Mouse (Mus musculus): ENCODE results near the gene Ncor2.

Gene Ncor2

GRCm38 (mm10) chr5:125098692-125099091, 80.3 kb downstream of the Ncor2 start:
- in situ Hi-C loops (cut with MseI, MboI), result no loop called here

GRCm38 (mm10) chr5:125096368-125096767, 82.7 kb downstream of the Ncor2 start:
- in situ Hi-C loops (cut with MseI, MboI), result no loop called here

- in situ Hi-C loops (cut with MseI, MboI), result no loop called here
Measured at GRCm38 (mm10) chr5:125095525-125096175, 83.4 kb downstream of the Ncor2 start.

- in situ Hi-C loops (cut with MseI, MboI), result no loop called here
Measured at GRCm38 (mm10) chr5:125093795-125094194, 85.2 kb downstream of the Ncor2 start.

- in situ Hi-C loops (cut with MseI, MboI), result no loop called here
Measured at GRCm38 (mm10) chr5:125088076-125088475, 90.9 kb downstream of the Ncor2 start.

GRCm38 (mm10) chr5:125085097-125085617, 93.9 kb downstream of the Ncor2 start:
- in situ Hi-C loops (cut with MseI, MboI), result no loop called here

GRCm38 (mm10) chr5:125083674-125084073, 95.3 kb downstream of the Ncor2 start:
- in situ Hi-C loops (cut with MseI, MboI), result no loop called here

- in situ Hi-C loops (cut with MseI, MboI), result no loop called here
Measured at GRCm38 (mm10) chr5:125081318-125082101, 97.5 kb downstream of the Ncor2 start.

GRCm38 (mm10) chr5:125080787-125081317, 98.2 kb downstream of the Ncor2 start:
- in situ Hi-C loops (cut with MseI, MboI), result no loop called here

- in situ Hi-C loops (cut with MseI, MboI), result no loop called here
Measured at GRCm38 (mm10) chr5:125080352-125080751, 98.7 kb downstream of the Ncor2 start.

- in situ Hi-C loops (cut with MseI, MboI), result no loop called here
Measured at GRCm38 (mm10) chr5:125078220-125078619, 100.8 kb downstream of the Ncor2 start.

GRCm38 (mm10) chr5:125076183-125076582, 102.8 kb downstream of the Ncor2 start:
- in situ Hi-C loops (cut with MseI, MboI), result no loop called here

- in situ Hi-C loops (cut with MseI, MboI), result no loop called here
Measured at GRCm38 (mm10) chr5:125074571-125075171, 104.3 kb downstream of the Ncor2 start.

GRCm38 (mm10) chr5:125073896-125074295, 105.1 kb downstream of the Ncor2 start:
- in situ Hi-C loops (cut with MseI, MboI), result no loop called here

- in situ Hi-C loops (cut with MseI, MboI), result no loop called here
Measured at GRCm38 (mm10) chr5:125073335-125073734, 105.7 kb downstream of the Ncor2 start.

- in situ Hi-C loops (cut with MseI, MboI), result no loop called here
Measured at GRCm38 (mm10) chr5:125072425-125072824, 106.6 kb downstream of the Ncor2 start.

- in situ Hi-C loops (cut with MseI, MboI), result no loop called here
Measured at GRCm38 (mm10) chr5:125071919-125072318, 107.1 kb downstream of the Ncor2 start.

- in situ Hi-C loops (cut with MseI, MboI), result no loop called here
Measured at GRCm38 (mm10) chr5:125070399-125070798, 108.6 kb downstream of the Ncor2 start.

GRCm38 (mm10) chr5:125069916-125070315, 109.1 kb downstream of the Ncor2 start:
- in situ Hi-C loops (cut with MseI, MboI), result no loop called here

GRCm38 (mm10) chr5:125069426-125069825, 109.6 kb downstream of the Ncor2 start:
- in situ Hi-C loops (cut with MseI, MboI), result no loop called here

- in situ Hi-C loops (cut with MseI, MboI), result no loop called here
Measured at GRCm38 (mm10) chr5:125068371-125068951, 110.6 kb downstream of the Ncor2 start.

GRCm38 (mm10) chr5:125067673-125068072, 111.3 kb downstream of the Ncor2 start:
- in situ Hi-C loops (cut with MseI, MboI), result no loop called here

Data from mouse trophoblast stem cell (cell line).